Mouse (Mus musculus): ENCODE measurements around the gene Nr5a2.
A peak's percentile ranks its signal among the peaks of the same experiment; 100 is the strongest.

The Nr5a2 gene

DNA sequence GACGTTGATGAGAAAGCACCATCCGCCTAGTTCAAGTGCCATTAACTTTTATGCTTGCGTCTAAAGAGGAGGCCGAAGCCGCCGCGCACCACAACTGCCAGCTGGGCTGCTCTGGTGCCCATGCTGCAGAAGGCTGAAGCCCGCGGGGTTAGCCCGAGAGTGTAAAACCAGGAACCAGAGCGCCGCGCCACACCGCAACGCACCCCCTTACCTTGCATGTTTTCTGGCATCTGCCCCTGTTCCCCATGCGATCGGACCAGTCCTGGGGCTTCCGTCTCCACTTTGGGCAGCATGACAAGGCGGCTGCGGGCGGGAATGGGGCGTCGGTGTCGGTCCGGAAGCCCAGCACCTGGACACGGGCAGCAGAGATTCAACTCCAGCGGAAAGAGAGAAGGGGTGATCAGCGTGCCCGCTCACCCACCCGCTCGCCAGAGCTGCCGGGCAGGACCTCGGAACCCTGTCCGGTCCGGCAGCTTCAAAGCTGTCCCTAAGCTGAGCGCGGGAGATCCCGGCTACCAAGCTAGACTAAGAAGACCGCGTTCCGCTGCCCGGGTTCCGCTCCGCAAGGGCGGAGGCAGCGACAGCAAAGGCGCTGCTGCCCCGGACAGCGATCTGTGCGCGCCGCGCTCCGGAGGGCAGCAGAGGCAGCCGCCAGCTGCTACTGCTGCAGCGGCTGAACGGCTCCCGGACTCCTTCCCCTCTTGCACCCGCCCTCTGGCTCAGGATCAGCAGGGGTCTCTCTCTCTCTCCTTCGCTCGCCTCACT lies 11.6 kb downstream of the Nr5a2 start:
- peak in 1 of 2 experiments; percentile 39 for DNase-seq (ENCODE audit: low spot score in 2 of 2)

DNA sequence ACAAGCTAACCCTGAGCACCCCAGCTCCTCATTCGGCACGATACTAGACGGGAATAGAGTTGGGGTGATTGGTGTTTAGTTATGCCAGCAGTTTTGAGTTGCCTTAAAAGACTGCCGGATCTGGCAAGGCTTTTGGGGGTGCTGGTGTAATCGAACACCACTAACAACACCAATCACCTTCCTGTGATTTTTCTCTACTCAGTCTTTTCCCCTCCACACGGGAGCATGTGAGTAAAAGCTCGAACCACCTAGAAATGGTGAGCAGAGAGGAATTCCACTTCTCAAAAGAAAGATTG lies 12.2 kb downstream of the Nr5a2 start:
- DNase-seq (ENCODE audit: low spot score in 2 of 2) = no peak

DNA sequence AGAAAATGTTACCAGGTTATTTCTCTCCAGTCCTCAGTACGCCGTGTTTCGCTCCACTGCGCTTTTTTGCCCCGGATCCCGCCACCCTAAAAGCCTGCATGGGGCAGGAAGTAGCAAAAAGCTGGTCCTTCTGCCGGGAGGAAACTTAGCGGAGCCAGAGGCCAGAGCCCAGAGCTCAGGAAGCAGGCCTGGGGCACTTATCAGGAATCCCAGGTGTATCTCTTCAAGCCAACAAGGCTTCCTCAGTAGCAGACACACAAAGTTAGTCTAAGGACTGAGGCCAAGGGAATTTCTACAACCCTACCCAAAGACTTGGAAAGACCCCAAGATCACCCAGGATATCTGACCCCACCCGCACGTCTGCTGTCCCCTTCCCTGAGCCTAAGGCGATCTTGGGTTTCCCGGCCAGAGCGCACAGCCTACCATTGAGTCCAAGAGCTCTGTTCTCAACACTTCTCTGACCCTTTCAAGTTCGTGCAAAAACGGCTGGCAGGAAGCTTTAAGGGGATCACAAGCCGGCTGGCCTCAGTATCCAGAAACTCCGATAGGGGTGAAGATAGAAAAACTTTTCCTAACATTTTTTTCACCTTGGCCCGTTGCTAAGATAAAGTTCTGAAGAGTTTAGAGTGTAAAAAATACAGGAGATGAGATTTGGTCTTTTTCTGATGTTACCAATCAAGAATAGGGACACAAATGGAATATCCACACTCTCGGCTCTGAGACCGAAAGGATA lies 12.7 kb downstream of the Nr5a2 start:
- DNase-seq (ENCODE audit: low spot score in 2 of 2) = peak in 1 of 2 experiments; percentile 4

DNA sequence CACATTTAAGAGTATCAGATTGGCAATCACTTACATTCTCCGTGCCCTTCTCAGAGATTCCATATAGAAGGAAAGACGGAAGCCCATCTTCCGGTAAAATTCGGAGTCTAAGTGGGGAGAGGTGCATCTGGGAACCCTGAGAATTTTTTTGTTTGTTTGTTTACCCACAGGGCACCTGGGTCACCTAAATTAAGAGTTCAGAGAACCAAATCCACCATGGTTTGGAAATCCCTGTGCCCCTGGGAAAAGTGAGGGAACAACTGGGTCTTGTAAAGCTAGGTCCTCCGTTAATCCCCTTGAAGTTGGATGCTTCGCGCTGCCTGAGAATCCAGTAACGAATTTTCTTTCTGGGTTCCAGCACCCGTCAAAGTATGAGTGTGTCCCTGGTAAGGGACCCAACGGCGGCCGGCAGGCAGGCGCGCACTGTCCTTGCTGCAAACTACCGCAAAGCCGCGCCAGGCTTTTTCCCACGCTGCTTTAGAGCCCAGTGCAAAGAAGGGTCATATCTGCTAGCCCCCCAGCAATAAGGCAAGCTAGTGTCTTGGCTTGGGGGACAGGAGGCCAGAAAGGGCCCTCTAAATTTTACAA lies 13.3 kb downstream of the Nr5a2 start:
- DNase-seq (ENCODE audit: low spot score in 2 of 2) = no peak

DNA sequence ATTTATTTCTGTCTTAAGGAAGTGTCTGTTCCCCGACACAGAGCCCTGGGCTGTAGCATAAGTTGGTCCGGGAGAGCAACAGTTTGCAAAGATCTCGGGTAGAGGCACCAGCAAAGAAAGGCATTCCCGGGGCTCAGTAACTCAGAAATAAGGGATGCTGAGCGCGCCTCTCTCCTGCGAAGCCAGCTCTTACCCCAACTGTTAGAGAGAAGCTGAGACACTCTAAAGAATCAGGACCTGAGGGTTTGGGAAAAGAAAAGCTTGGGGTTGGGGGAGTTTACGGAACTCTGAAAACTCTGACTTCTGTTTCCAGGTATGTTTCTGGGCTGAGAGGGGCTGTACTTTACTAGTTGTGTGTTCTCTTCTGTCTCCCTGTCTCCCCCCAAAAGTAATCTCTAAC lies 13.8 kb downstream of the Nr5a2 start:
- DNase-seq (ENCODE audit: low spot score in 2 of 2) = no peak

DNA sequence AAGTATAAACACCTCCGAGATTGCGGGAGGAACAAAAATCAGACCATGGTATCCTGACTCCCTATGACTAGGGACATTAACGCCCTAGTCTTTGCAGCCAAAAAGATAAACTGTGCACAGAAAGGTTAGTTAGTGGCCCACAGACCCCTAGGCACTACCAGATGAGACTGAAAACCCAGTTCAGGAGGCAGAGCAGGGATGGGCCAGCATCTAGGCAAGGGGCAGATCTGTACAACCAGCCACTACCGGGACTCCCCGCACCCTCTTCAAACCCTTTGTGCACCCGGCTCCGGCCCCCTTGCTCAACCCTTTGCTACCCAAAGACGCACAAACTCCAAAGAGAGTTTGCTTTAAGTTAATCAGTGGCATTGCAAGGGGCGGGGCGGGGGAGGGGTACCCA lies 14.4 kb downstream of the Nr5a2 start:
- DNase-seq (ENCODE audit: low spot score in 2 of 2) = no peak

DNA sequence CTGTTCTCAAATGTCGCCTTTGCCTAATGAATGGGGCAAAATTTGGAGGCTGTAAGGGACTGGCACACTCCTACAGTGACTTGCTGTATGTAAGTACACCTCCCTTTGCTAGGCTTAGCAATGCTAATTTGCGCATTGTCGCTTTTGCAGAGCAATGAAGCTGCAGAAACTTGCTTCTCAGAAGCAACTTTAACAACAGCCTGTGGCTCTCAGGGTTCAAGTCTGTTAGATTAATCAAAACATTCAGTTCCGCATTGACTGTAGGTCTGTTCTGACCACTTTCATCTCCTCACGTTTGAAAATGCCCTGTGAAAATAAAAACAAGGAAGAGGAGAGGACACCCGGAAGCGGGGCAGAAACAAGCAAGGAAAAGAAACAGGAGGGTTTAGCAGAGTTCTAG lies 14.8 kb downstream of the Nr5a2 start:
- DNase-seq (ENCODE audit: low spot score in 2 of 2) = no peak

DNA sequence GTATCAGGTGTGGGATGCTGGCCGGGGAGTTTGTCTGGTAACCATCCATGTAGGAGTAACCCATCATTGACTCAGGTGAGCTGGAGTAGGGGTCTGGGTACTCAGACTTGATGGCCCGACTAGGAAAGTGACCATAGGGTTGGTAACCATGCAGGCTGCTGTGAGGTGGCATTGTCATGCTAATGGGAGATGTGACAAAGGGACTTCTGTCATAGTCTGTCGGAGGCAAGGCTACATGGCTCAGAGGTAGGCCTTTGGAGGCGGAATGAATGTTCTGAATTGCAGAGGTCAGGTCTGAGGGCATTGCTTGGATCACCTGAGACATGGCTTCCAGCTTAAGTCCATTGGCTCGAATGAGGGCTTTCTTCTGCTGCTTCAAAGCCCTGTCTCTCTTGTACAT lies 19.6 kb downstream of the Nr5a2 start:
- no peak for DNase-seq (ENCODE audit: low spot score in 2 of 2)

DNA sequence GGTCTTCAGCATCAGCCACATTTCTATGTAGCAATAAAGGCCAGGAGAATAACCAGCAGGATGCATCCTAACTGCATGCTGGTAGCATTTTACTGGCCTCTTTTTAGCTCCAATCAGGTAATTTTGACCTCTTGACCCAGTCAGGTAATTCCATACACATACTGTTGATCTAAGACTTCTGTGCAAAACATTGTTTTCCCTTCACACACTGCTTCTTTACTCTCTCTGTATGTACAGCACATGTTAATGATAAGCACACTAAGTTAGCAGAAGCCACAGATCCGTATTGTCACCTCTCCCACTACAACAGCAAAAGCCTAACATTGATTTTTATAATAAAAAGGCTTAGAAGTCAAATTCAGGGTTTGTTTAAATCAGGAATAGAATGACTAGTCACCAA lies 21.0 kb downstream of the Nr5a2 start:
- DNase-seq (ENCODE audit: low spot score in 2 of 2) = no peak

DNA sequence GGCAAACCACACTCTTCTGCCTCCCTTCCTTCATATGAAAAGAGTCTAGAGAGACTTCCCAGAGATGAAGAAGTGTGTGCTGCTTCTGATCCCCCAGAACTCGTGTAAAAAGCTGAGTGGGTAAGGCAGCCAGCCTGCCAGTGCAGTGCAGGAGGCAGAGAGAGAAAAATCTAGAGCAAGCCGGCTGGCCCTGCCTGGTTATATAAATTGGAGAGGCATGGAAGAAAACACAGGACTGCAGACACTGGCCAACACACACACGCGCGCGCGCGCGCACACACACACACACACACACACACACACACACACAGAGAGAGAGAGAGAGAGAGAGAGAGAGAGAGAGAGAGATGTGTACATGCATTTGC lies 24.3 kb downstream of the Nr5a2 start:
- DNase-seq (ENCODE audit: low spot score in 2 of 2) = no peak

DNA sequence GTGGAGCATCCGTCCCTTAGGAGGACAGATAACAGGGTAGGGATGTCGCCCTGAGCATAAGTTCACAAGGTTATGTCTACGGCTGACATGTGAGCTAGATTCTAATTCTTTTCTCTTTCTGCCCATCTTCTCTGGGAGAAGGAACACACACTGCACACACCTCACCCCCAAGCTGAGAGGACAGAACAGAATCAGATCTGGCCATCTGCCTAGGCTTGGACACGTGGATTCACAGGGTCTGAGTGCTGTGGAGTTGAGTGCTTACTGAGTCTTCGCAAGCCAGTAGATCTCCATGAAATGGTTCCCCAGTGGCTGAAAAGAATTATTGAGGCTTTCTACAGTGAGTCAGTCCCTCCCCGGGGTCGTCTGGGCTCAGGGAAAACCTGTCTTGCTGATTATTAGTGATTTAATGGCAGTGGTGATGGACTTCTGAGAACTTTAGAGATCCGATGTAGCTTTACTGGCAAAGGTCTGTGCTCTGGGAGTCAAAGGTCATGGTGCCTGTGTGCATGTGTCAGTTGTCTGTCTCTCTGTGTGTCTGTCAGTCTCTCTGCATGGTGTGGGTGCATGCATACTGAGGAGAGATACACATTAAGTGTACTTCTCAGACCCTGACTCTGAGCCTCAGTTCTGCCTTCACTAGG lies 24.8 kb downstream of the Nr5a2 start:
- no peak for DNase-seq (ENCODE audit: low spot score in 2 of 2)

DNA sequence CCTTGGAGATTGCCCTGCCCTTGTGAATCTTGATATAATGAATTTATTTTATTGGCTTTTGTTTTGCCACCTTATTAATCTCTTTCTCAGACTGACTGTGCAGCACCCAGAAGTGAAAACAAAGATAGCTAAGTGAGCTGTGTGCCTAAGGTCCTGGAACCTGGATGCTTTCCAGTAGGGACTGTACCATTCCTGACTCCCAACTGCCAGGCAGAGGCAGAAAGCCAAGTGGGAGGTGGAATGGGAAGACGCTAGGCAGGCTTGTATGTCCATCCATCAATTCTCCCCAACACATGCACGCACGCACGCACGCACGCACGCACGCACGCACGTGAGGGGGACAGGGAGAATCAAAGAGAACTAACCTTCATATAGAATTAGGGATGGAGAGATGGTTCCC lies 26.2 kb downstream of the Nr5a2 start:
- DNase-seq (ENCODE audit: low spot score in 2 of 2) = no peak

DNA sequence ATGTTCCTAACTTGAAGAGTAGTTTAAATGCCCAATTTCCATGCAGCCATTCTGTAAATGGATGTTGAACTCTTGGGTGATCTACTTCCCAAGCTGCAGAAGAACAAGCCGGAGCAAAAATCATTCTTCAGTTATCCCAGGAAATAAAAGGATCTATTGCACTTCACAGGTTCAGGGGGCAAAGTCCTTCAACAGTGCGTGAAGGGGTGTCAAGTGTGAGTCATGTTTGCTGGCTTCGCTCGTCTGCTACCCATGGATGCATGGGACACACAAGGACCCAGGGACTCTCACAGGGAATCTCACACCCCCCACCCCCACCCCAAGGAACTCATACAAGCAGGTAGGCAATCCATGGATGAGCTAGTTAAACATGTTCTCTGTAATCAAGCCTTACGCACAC lies 29.2 kb downstream of the Nr5a2 start:
- no peak for DNase-seq (ENCODE audit: low spot score in 2 of 2)

DNA sequence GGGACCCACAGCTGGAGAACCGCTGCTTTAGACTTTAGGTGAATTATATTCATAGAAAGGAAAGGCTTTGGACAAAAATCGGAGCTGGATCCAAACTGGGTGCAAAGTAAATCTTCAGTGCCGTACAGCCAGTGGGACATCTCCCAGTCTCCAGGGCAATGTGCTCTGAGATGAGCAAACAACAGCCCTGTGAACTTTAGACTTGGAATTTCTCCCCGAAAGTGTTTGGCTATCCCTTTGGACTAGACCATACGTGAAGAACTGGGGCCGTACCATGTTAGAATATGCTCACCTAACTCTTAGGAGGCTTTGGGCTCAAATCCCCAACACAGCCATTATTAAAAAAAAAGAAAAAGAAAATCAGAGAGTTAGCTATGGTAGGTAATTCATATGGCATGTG lies 30.5 kb downstream of the Nr5a2 start:
- DNase-seq (ENCODE audit: low spot score in 2 of 2) = no peak

DNA sequence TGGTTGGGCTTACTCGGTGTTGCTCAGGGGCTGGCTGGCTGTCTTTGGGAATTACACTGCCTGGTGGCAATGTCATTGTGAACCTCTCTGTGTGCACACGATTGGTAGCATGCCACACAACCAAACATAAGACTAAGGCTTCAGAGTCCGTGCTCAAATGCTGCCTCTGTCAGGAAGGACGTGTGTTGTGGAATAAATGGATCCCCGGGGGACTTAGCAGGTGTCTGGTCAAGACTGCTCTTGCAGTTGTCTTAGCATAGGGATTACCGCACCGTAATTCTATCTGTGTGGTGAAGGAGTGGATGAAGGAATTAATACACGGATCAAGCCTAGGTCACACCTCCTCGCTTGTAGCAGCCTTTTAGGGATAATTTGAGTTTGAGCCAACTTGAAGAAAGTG lies 32.8 kb downstream of the Nr5a2 start:
- no peak for DNase-seq (ENCODE audit: low spot score in 2 of 2)

DNA sequence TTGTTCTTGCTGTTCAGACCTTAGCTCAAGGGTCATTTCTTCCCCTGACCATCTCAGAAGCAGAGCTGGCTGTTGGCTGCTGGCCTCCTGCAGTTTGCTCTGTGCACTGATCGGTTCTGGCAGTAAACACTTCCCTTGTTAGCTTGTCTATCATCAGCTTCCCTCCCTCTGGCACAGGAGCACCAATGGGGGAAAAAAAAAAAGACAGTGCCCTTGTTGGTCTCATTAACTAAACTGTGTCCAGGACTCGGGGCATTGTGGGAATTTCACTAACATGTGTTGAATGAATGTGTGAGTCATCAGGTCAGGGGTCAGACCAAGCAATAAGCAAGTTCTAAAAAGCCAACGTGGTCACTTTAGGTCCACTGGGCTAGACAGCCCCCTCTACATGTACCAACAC lies 34.2 kb downstream of the Nr5a2 start:
- no peak for DNase-seq (ENCODE audit: low spot score in 2 of 2)

DNA sequence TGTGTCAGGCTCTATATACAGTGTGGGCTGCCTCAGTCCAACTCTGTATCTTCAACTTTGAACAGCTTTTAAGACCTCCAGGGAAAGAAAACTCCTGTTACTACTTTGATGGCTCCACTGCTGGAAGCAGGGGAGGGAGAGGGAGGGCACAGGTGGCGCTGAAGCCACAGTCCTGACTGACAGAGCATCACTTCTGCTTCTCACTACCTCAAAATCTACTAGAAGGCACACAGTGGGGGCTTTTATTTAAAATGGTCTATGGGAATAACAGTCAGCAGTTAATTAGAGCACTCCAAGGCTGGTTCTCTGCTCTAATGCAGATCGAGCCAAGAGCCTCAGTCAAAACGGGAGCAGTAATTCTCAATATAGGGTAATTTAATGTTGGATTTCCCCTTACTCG lies 40.2 kb downstream of the Nr5a2 start:
- no peak for DNase-seq (ENCODE audit: low spot score in 2 of 2)

DNA sequence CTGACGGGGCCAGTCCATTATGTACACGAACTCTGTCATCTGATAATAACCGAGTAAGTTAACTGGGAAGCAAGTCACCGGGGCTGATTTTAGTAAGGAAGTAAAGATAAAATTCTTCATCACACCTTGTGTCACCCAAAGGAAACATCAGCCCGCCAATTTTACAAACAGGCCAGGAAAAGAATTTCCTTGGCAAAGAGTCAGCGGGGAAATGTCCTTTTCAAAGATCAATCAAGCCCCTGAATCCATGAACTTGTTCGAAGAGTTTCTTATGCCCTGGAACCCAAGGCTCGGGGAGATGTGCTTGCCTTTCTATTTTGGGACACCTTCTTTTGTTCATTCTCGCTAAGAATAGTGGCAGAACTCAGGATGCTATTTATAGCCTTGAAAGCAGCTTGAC lies 41.5 kb downstream of the Nr5a2 start:
- no peak for DNase-seq (ENCODE audit: low spot score in 2 of 2)

DNA sequence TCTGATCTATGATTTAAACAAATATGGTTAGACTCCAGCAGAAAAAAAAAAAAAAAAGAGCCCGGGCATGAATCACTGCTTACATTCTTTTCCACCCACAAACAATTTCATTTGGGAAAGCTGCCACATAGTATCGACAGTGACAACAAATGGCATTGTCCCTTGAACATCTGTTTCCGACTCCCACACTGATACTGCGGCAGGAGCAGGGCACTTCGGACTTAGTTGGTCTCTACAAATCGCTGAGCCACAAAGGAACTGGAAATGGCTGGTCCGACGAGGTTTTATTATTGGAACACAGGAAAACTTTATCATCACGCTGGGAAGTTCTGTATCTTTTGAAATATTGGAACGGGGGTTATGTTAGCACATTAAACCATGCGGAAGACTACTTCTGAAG lies 44.8 kb downstream of the Nr5a2 start:
- DNase-seq (ENCODE audit: low spot score in 2 of 2) = no peak

DNA sequence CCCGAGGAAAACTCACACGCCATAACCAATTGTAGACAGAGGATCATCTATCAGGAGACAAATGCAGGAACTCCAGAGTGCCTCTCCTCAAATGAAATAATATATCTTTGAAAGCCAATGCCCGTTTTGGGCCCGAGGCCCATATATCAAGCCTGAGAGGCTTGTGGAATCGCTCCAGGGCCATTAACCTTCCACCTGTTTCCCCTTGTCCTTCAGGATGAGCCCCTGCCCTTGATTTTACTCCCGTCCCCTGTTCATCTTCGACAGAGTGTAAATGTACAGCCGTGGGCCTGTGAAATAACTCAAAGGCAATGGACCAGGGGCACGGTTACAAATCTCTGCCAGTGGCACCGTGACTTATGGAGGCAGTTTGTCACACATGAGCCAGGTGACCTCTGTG lies 48.3 kb downstream of the Nr5a2 start:
- no peak for DNase-seq (ENCODE audit: low spot score in 2 of 2)

DNA sequence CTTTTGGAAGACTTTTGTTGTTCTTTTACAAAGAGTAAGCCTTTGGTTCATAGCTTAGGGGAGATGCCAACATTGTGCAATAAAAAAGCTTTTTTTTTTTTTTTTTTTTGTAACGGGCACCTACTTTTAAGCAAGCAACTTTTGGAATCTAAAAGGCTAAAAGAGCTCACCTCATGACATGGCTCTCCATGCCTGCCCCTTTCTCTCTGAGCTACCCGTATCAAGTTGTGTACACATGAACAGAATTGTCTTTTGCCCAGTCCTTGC lies 48.7 kb downstream of the Nr5a2 start:
- no peak for DNase-seq (ENCODE audit: low spot score in 2 of 2)

DNA sequence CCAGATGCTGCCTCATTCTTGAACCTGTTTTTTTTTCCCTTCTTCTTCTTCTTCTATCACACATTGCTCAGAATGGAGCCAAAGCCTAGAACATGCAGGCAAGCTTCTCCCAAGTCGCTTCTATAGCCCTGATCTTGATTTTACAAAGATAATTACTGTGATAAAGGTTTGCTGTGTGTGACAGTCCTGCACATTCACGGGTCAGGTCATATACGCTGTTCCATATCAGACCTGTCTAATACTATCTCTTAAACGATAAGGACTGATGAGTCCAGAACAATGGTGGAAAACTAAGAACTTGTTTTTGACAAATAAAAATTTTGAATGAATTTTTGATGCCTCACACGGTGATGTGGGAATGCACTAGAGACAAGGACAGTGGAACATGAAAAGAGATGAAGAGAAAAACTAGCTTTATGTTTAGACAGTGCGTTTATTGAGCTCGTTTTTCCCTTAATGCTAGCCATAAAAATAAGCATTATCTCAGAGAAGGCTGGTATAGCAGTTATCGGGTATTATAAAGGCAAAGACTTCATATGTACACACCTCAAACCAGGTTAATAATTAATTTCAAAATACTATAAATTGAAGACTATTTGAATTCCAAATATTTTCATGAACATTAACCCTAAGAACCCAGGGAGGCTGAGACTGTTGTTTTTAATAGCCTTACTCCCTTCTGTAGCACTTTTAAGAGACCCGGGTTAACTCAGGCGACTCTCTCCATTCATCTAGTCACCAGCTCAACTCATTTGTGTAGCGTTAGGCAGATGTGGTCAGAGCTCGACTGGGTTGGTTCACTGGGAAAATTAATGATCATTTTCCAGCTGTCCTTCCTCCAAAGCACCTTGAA lies 49.3 kb downstream of the Nr5a2 start:
- no peak for DNase-seq (ENCODE audit: low spot score in 2 of 2)

Measured in urinary bladder, adult 18-20 months (tissue).